Comparison of ENCODE assay signal across 10 mouse cellular contexts in genomic region chr6:143609100-143609499, GRCm38 (mm10).
DNase-seq lines count a peak whose midpoint lies in the region; ATAC-seq lines count a peak whose summit lies in the region.
"Had no signal": no experiment of that assay in that cellular context is flagged by ENCODE, and none has a peak within 500 bp of the region (broad histone marks: within the 10 kb centered on the region; RNA-seq: fewer than 3 reads in every experiment).

No protein-coding gene starts in this region.

- no peaks in the 10 kb centered on the region for H3K36me3 ChIP-seq in heart, embryonic 11.5 days (ENCODE audit: control insufficient read depth, insufficient read depth, low read length)
- no peaks in the 10 kb centered on the region for H3K36me3 ChIP-seq in splenic B cell, adult 2 months (ENCODE audit: control insufficient read depth, insufficient read depth, low read length, poor library complexity, severe bottlenecking)
- H3K36me3 ChIP-seq: embryonic facial prominence, embryonic 12.5 days; liver, embryonic 15.5 days had no signal

- no peak overlapping the region for H3K4me2 ChIP-seq in heart, embryonic 11.5 days
- H3K4me2 ChIP-seq: embryonic facial prominence, embryonic 12.5 days; liver, embryonic 15.5 days had no signal

- no peaks in the 10 kb centered on the region for H3K27me3 ChIP-seq in heart, embryonic 11.5 days (ENCODE audit: control insufficient read depth, insufficient read depth, low read length)
- H3K27me3 ChIP-seq in splenic B cell, adult 2 months (ENCODE audit: control insufficient read depth, insufficient read depth, low read length, poor library complexity, severe bottlenecking): no peaks in the 10 kb centered on the region
- H3K27me3 ChIP-seq: embryonic facial prominence, embryonic 12.5 days; liver, embryonic 15.5 days had no signal

- no peak for ATAC-seq in heart, embryonic 11.5 days (replicated peaks; ENCODE audit: insufficient number of reproducible peaks, low FRiP score, low TSS enrichment)
- no peak for ATAC-seq in activated CD4-positive, CD25-positive, alpha-beta regulatory T cell, adult 4 months

- peak; percentile 22 to 39 for DNase-seq in heart, adult 18-20 months
- DNase-seq in 416B (ENCODE audit: low read depth) (peak; percentile 66), MN1 (ENCODE audit: low spot score) (peak; percentile 9)
- DNase-seq in heart, adult 9 months (ENCODE audit: low spot score in 2 of 2): peak; percentile 5 to 10
- peak; percentile 43 for DNase-seq in splenic B cell, adult 2 months (ENCODE audit: low read depth, low spot score)
- DNase-seq in spleen, adult 18-20 months: no peak

- no peaks in the 10 kb centered on the region for H3K4me1 ChIP-seq in heart, embryonic 11.5 days (ENCODE audit: control insufficient read depth, insufficient read depth, low read length)
- H3K4me1 ChIP-seq: embryonic facial prominence, embryonic 12.5 days; liver, embryonic 15.5 days had no signal

- H3K4me3 ChIP-seq in heart, embryonic 11.5 days (ENCODE audit: low read depth, low read length): no peak overlapping the region
- H3K4me3 ChIP-seq: embryonic facial prominence, embryonic 12.5 days; liver, embryonic 15.5 days had no signal

- H3K9ac ChIP-seq in heart, embryonic 11.5 days (ENCODE audit: low read depth, low read length): no peak overlapping the region
- H3K9ac ChIP-seq: embryonic facial prominence, embryonic 12.5 days; liver, embryonic 15.5 days had no signal

- 68% methylated on average over 1 of the region's 1 CpGs for WGBS in heart, embryonic 11.5 days (ENCODE audit: insufficient replicate concordance)

- no peak overlapping the region for H3K27ac ChIP-seq in heart, embryonic 11.5 days (ENCODE audit: low read depth, low read length)
- H3K27ac ChIP-seq: embryonic facial prominence, embryonic 12.5 days; liver, embryonic 15.5 days had no signal

- H3K9me3 ChIP-seq in heart, embryonic 11.5 days (replicated peaks; ENCODE audit: control insufficient read depth, low read length): no peaks in the 10 kb centered on the region
- H3K9me3 ChIP-seq: embryonic facial prominence, embryonic 12.5 days; liver, embryonic 15.5 days had no signal

Comparison
In these comparisons a context has a peak if more than half of its experiments do, and no peak if none do; other contexts are left out.
1. DNase-seq: peak in heart, adult 18-20 months (2 of 2), 416B (single experiment), MN1 (single experiment), heart, adult 9 months (2 of 2) and splenic B cell, adult 2 months (single experiment); none in spleen, adult 18-20 months (0 of 2).